Mouse (Mus musculus) liver, embryonic 14.5 days (tissue): ENCODE results near the gene Adh7. TPM values are rescaled to one million over a fixed set of nuclear protein-coding genes. Genes with fewer than 3 reads are reported as not detected.
A peak's percentile ranks its signal among the peaks of the same experiment; 100 is the strongest.

ENCODE experiments used
- ATAC-seq: fragments of 200-750 bp; cut with Nextera tagmentation; 2 replicates; pipeline ENCODE4 v1.8.0; 2017; ENCODE audit warnings: moderate number of reproducible peaks, mild to moderate bottlenecking, moderate library complexity; ENCODE audit not compliant: insufficient read depth
- DNase-seq, 3 experiments: peaks; one replicate each; pipeline ENCODE4 v3.0.0-alpha.2; 2012 to 2013; ENCODE audit warnings: low read depth in 3 of 3, low spot score in 3 of 3
- H3K27ac ChIP-seq: fragments of 300-500 bp; sonication (generic); 2 replicates; pipeline ENCODE4 v1.5.1; 2014; ENCODE audit warnings: moderate library complexity, mild to moderate bottlenecking, control low read depth, inconsistent platforms
- H3K27me3 ChIP-seq: fragments of 300-500 bp; sonication (generic); 2 replicates; pipeline ENCODE4 v1.6.1; 2014; ENCODE audit warnings: mild to moderate bottlenecking, low read length, moderate library complexity; ENCODE audit not compliant: control insufficient read depth, insufficient read depth
- H3K36me3 ChIP-seq: fragments of 300-500 bp; sonication (generic); replicated peaks from 2 replicates; pipeline ENCODE4 v1.6.1; 2014; ENCODE audit warnings: low read depth; ENCODE audit not compliant: control insufficient read depth, insufficient read depth
- H3K4me1 ChIP-seq, 2 experiments: fragments of 200-500 bp in 1 of 2; fragments of 300-500 bp in 1 of 2; sonication (generic) in 1 of 2; replicated peaks; 2 replicates each; pipeline ENCODE4 v1.6.1; 2012 to 2014; ENCODE audit warnings: antibody characterized with exemption in 1 of 2, inconsistent platforms in 1 of 2, low read length in 1 of 2; ENCODE audit not compliant: control insufficient read depth in 2 of 2, insufficient read depth in 2 of 2
- H3K4me2 ChIP-seq: fragments of 300-500 bp; sonication (generic); 2 replicates; pipeline ENCODE4 v1.6.1; 2014; ENCODE audit warnings: low read depth, mild to moderate bottlenecking, control low read depth, moderate library complexity
- H3K4me3 ChIP-seq, 2 experiments: fragments of 200-500 bp in 1 of 2; fragments of 300-500 bp in 1 of 2; sonication (generic) in 1 of 2; 2 replicates each; pipeline ENCODE4 v1.5.1; 2012 to 2014; ENCODE audit warnings: low read depth in 2 of 2, low read length in 2 of 2, mild to moderate bottlenecking in 2 of 2, control low read depth in 1 of 2, inconsistent platforms in 1 of 2, moderate library complexity in 1 of 2; ENCODE audit not compliant: insufficient read depth in 1 of 2
- H3K9ac ChIP-seq: fragments of 300-500 bp; sonication (generic); replicated peaks from 2 replicates; pipeline ENCODE4 v1.6.1; 2014; ENCODE audit warnings: mild to moderate bottlenecking, control low read depth, moderate library complexity
- H3K9me3 ChIP-seq: fragments of 300-500 bp; sonication (generic); 2 replicates; pipeline ENCODE4 v1.6.1; 2016; ENCODE audit warnings: low read length, mixed read lengths; ENCODE audit not compliant: control insufficient read depth
- CTCF ChIP-seq: IDR thresholded peaks from 2 replicates; pipeline ENCODE4 v1.5.1; 2016; ENCODE audit warnings: antibody characterized with exemption, low read depth, control low read depth
- EP300 ChIP-seq: IDR thresholded peaks from 2 replicates; pipeline ENCODE4 v1.6.1; 2016; ENCODE audit warnings: antibody characterized with exemption, low read depth
- WGBS: fragments of 180-500 bp; shearing (Covaris S2); extraction: QIAGEN DNeasy Blood & Tissue Kit; methylation state at CpG from one replicate; pipeline ENCODE4 v1.1.7; 2014; ENCODE audit not compliant: insufficient replicate concordance; 5-methylcytosine and 5-hydroxymethylcytosine counted together
- polyA plus RNA-seq, 2 experiments: library from polyadenylated mRNA; depleted of rRNA in 1 of 2; stranded (reverse) in 1 of 2; unstranded in 1 of 2; fragments of >200 nt; fragmentation: Nextera tagmentation in 1 of 2; extraction: Ambion mirVana in 1 of 2; gene quantifications; 2 replicates each; pipeline versions ENCODE4 v1.2.1 to v1.2.3; 2012 to 2014

Gene Adh7
- polyA plus RNA-seq, 2 experiments = 0.07 to 0.42 TPM

DNA sequence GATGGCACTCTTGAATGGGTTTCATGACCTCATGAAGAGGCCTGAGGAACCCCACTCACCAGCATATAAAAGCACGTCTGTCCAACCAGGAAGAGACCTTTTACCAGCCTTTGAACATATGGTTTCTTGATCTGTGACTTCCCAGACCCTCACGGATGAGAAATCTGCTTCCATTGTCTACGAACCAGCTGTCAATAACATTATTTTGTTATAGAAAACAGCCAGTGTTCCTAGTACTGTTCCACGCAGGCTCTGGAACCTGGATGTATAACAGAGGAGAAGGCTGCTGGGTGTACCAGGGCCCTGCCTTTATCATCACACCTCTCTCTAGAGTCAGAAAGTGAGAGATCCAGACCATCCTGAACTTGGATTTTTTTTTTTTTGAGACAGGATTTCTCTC, 29.7 kb downstream of the Adh7 start:
- Histone ChIP-seq H3K36me3 (no peaks in the 10 kb centered on the region), H3K4me3 (no peak overlapping the region), H3K4me2 (no peak overlapping the region), H3K9me3 (no peaks in the 10 kb centered on the region), H3K27ac (no peak overlapping the region), H3K4me1 (no peaks in the 10 kb centered on the region; a peak in 1 of 4 replicates), H3K9ac (no peak overlapping the region), H3K27me3 (no peaks in the 10 kb centered on the region)
- WGBS = 64% methylated on average over 4 of the region's 4 CpGs
- DNase-seq = no peak
- TF ChIP-seq EP300 (no peak), CTCF (no peak)
- no peak for ATAC-seq

DNA sequence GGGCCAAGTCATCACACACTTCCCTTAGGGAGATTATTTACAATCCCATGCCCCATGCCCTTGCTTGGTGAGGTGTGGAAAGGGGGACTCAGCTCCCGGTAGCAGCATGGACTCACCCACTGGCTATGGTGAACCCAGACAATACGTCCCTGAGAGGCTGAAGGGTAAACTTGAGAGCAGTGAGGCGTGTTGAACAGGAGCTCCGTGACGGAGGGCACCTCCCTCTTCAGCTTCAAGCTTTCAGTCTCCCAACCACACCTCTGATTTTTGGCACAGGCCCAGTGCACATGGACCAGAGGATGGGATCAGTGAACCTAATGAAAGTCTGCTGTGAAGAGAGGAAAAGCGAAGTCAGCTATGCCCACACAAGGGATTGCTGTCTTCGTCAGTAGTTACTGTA, 30.5 kb downstream of the Adh7 start:
- no peaks in the 10 kb centered on the region for H3K36me3 ChIP-seq
- H3K4me3 ChIP-seq = no peak overlapping the region
- H3K4me2 ChIP-seq = no peak overlapping the region
- no peak overlapping the region for H3K9ac ChIP-seq
- no peaks in the 10 kb centered on the region; a peak in 1 of 4 replicates for H3K4me1 ChIP-seq
- no peaks in the 10 kb centered on the region for H3K9me3 ChIP-seq
- TF ChIP-seq CTCF (no peak), EP300 (no peak)
- no peaks in the 10 kb centered on the region for H3K27me3 ChIP-seq
- no peak overlapping the region for H3K27ac ChIP-seq
- WGBS = 75% methylated on average over 7 of the region's 7 CpGs
- no peak for ATAC-seq
- no peak for DNase-seq

DNA sequence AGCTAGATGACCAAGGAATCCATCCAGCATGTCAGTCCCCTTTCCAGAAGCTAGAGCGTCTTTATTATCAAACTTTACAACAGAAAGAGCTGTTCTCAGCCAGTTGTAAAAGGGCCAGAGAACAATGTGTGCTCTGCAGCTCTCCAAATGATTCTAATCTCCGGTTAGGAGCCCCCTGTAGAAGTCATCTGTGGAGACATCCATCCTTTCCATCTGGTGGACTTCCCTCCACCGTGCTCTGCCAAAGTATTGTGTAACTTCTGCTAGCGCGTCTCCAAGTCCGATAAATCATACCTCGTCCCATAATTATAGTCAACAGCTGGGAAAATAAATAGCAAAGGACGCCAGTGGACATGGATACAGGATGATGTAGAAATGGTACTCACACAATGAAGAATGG, 31.2 kb downstream of the Adh7 start:
- Histone ChIP-seq H3K27me3 (no peaks in the 10 kb centered on the region), H3K27ac (no peak overlapping the region), H3K9ac (no peak overlapping the region), H3K9me3 (no peaks in the 10 kb centered on the region), H3K4me2 (no peak overlapping the region), H3K4me1 (no peaks in the 10 kb centered on the region), H3K36me3 (no peaks in the 10 kb centered on the region), H3K4me3 (no peak overlapping the region)
- 68% methylated on average over 8 of the region's 8 CpGs for WGBS
- no peak for ATAC-seq
- no peak for DNase-seq
- TF ChIP-seq EP300 = no peak
- TF ChIP-seq CTCF = no peak

DNA sequence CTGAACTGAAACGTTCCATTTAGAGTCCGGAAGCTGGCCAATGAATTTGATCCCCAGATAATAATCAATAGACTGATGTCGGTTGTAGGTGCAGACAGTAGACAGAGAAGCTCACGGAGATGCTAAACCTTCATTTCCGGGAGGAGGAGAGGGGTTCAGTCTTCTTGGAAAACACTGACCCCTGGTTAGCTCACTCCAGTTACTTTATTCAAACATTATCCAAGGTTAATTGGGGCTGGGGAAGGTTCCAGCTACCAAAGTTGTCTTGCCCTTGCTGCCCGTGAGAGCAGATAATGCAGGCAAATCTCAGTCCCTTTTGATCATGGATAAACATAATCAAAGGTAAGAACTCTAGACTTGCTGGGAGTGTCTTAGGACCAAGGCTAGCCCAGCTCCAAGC, 33.6 kb downstream of the Adh7 start:
- 58% methylated on average over 6 of the region's 6 CpGs for WGBS
- H3K4me3 ChIP-seq = no peak overlapping the region
- no peak for ATAC-seq

DNA sequence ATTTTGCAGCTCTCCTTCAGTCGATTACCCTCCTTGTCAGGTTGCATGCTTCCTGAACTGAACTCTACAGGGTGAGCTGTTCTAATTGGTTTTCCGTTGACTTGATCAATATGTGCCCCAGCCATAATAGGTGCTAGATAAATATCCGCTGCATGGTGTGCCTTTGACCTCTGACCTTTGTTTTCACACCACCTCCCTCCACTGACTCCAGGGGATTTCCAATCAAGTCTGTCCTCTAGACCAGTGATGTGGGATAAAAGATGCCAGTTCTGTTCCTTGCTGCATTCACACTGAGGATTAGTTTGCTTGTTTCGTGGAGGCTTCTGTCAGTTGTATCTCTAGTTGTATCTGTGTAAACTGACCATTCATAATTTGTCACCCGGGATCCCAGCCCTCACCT, 36.6 kb downstream of the Adh7 start:
- H3K36me3 ChIP-seq = no peaks in the 10 kb centered on the region
- H3K27ac ChIP-seq = no peak overlapping the region
- H3K4me1 ChIP-seq = peaks cover 0 to 7% of the 10 kb centered on the region in 2 experiments; a peak in 2 of 4 replicates
- 56% methylated on average over 5 of the region's 5 CpGs for WGBS
- DNase-seq = no peak
- no peak overlapping the region for H3K4me2 ChIP-seq
- H3K9ac ChIP-seq = no peak overlapping the region
- H3K9me3 ChIP-seq = no peaks in the 10 kb centered on the region
- H3K27me3 ChIP-seq = no peaks in the 10 kb centered on the region
- peak; percentile 18; the same call in 1 of the 2 replicates for ATAC-seq
- no peak overlapping the region for H3K4me3 ChIP-seq
- TF ChIP-seq CTCF (no peak), EP300 (no peak)

More for the DNA sequence above, 33.6 kb downstream of the Adh7 start:
- no peak for DNase-seq
- no peak overlapping the region for H3K27ac ChIP-seq
- peaks cover 0 to 4% of the 10 kb centered on the region in 2 experiments; a peak in 1 of 4 replicates for H3K4me1 ChIP-seq
- H3K9ac ChIP-seq = no peak overlapping the region
- H3K9me3 ChIP-seq = no peaks in the 10 kb centered on the region
- no peak for TF ChIP-seq CTCF
- no peak for TF ChIP-seq EP300
- no peak overlapping the region for H3K4me2 ChIP-seq
- H3K27me3 ChIP-seq = no peaks in the 10 kb centered on the region
- H3K36me3 ChIP-seq = no peaks in the 10 kb centered on the region
